Mouse (Mus musculus) thymus, adult 2 months (tissue): ENCODE data around the gene Spib.

Experiments
- CTCF ChIP-seq: fragments of 200-500 bp; IDR thresholded peaks from 2 replicates; pipeline ENCODE4 v1.5.1; 2012; ENCODE audit warnings: mild to moderate bottlenecking, control low read depth, low read length, moderate library complexity, borderline replicate concordance; ENCODE audit not compliant: control insufficient read depth, poor library complexity, insufficient read depth; ENCODE audit errors: extremely low read depth
- POLR2A ChIP-seq: fragments of 200-500 bp; IDR thresholded peaks from 2 replicates; pipeline ENCODE4 v1.6.1; 2012; ENCODE audit warnings: mild to moderate bottlenecking, low read length, control low read depth, moderate library complexity; ENCODE audit not compliant: control insufficient read depth, poor library complexity, insufficient read depth; ENCODE audit errors: extremely low read depth

- no peak for TF ChIP-seq CTCF
- TF ChIP-seq POLR2A = no peak
Observed at GRCm38 (mm10) chr7:44550409-44550678, 18.5 kb upstream of the Spib start.
